Mouse (Mus musculus): ENCODE measurements around the gene Olfr709-ps1. TPM values are rescaled to one million over a fixed set of nuclear protein-coding genes. Genes with fewer than 3 reads are reported as not detected.
"Not testable (repeated sequence)": the region's sequence is repeated elsewhere in the genome, so short reads cannot be mapped to it uniquely, and the experiment has no call there.

Olfr709-ps1 gene
- polyA plus RNA-seq (2014; fragmentation: Nextera tagmentation; extraction: Ambion mirVana) = not detected in 2 replicates

GRCm38 (mm10) chr7:106932119-106932518 is at the start of gene Olfr709-ps1:
Olfr709-ps1 (minus strand) TSS chr7:106932219.
- no peaks in the 10 kb centered on the region for H3K9me3 ChIP-seq (ENCODE audit: low read depth, low read length)
- no peak within 1 kb of the TSS for H3K9ac ChIP-seq
- H3K27ac ChIP-seq (ENCODE audit: low read depth) = no peak within 1 kb of the TSS
- TF ChIP-seq CTCF (IDR thresholded peaks at IDR 0.05; ENCODE audit: low read depth) = no peak
- no peak for DNase-seq
- H3K36me3 ChIP-seq (ENCODE audit: insufficient read depth) = no peaks in the 10 kb centered on the region
- no peak within 1 kb of the TSS for H3K4me2 ChIP-seq
- H3K27me3 ChIP-seq (ENCODE audit: insufficient read depth, low read length) = no peaks in the 10 kb centered on the region
- H3K4me3 ChIP-seq (ENCODE audit: low read depth, low read length) = no peak within 1 kb of the TSS
- H3K4me1 ChIP-seq (ENCODE audit: insufficient read depth) = no peaks in the 10 kb centered on the region
- ATAC-seq (ENCODE audit: insufficient read depth) = no peak

- no peak for TF ChIP-seq CTCF (IDR thresholded peaks at IDR 0.05; ENCODE audit: low read depth)
- H3K4me2 ChIP-seq = no peak within 1 kb of the TSS
- H3K36me3 ChIP-seq (ENCODE audit: insufficient read depth) = no peaks in the 10 kb centered on the region
- no peaks in the 10 kb centered on the region for H3K9me3 ChIP-seq (ENCODE audit: low read depth, low read length)
- H3K27me3 ChIP-seq (ENCODE audit: insufficient read depth, low read length) = no peaks in the 10 kb centered on the region
- no peak within 1 kb of the TSS for H3K9ac ChIP-seq
- no peaks in the 10 kb centered on the region for H3K4me1 ChIP-seq (ENCODE audit: insufficient read depth)
- no peak within 1 kb of the TSS for H3K4me3 ChIP-seq (ENCODE audit: low read depth, low read length)
- WGBS = 59% methylated on average over 1 of the region's 1 CpGs
- H3K27ac ChIP-seq (ENCODE audit: low read depth) = no peak within 1 kb of the TSS
- DNase-seq = no peak
- no peak for ATAC-seq (ENCODE audit: insufficient read depth)
Observed at GRCm38 (mm10) chr7:106975353-106975752, 43.3 kb upstream of the Olfr709-ps1 start, which contains the start of gene Olfr711. Olfr711 (minus strand) TSS chr7:106975453.

GRCm38 (mm10) chr7:106967503-106967902 is 35.5 kb upstream of the Olfr709-ps1 start:
- not testable (repeated sequence) for H3K36me3 ChIP-seq (ENCODE audit: insufficient read depth); ATAC-seq (ENCODE audit: insufficient read depth); H3K4me3 ChIP-seq (ENCODE audit: low read depth, low read length); H3K9me3 ChIP-seq (ENCODE audit: low read depth, low read length); H3K27me3 ChIP-seq (ENCODE audit: insufficient read depth, low read length); DNase-seq; H3K9ac ChIP-seq; H3K27ac ChIP-seq (ENCODE audit: low read depth); H3K4me1 ChIP-seq (ENCODE audit: insufficient read depth); H3K4me2 ChIP-seq

- no peak for ATAC-seq (ENCODE audit: insufficient read depth)
- WGBS = 82% methylated on average over 1 of the region's 1 CpGs
- H3K9ac ChIP-seq = no peak within 1 kb of the TSS
- no peak within 1 kb of the TSS for H3K27ac ChIP-seq (ENCODE audit: low read depth)
- H3K4me3 ChIP-seq (ENCODE audit: low read depth, low read length) = no peak within 1 kb of the TSS
- TF ChIP-seq CTCF (IDR thresholded peaks at IDR 0.05; ENCODE audit: low read depth) = no peak
- no peaks in the 10 kb centered on the region for H3K4me1 ChIP-seq (ENCODE audit: insufficient read depth)
- DNase-seq = no peak
- no peak within 1 kb of the TSS for H3K4me2 ChIP-seq
- no peaks in the 10 kb centered on the region for H3K36me3 ChIP-seq (ENCODE audit: insufficient read depth)
- H3K27me3 ChIP-seq (ENCODE audit: insufficient read depth, low read length) = no peaks in the 10 kb centered on the region
- no peaks in the 10 kb centered on the region for H3K9me3 ChIP-seq (ENCODE audit: low read depth, low read length)
Observed at GRCm38 (mm10) chr7:106963837-106964236, 31.8 kb upstream of the Olfr709-ps1 start, which contains the start of gene Olfr6. Olfr6 (minus strand) TSS chr7:106963937.

GRCm38 (mm10) chr7:106948212-106948611 is 16.2 kb upstream of the Olfr709-ps1 start, which contains the start of gene Olfr710:
Olfr710 (minus strand) TSS chr7:106948312.
- no peak within 1 kb of the TSS for H3K4me2 ChIP-seq
- ATAC-seq (ENCODE audit: insufficient read depth) (no peak), DNase-seq (no peak)
- H3K36me3 ChIP-seq (ENCODE audit: insufficient read depth) = no peaks in the 10 kb centered on the region
- no peak within 1 kb of the TSS for H3K27ac ChIP-seq (ENCODE audit: low read depth)
- no peaks in the 10 kb centered on the region for H3K9me3 ChIP-seq (ENCODE audit: low read depth, low read length)
- no peak for TF ChIP-seq CTCF (IDR thresholded peaks at IDR 0.05; ENCODE audit: low read depth)
- no peaks in the 10 kb centered on the region for H3K4me1 ChIP-seq (ENCODE audit: insufficient read depth)
- no peaks in the 10 kb centered on the region for H3K27me3 ChIP-seq (ENCODE audit: insufficient read depth, low read length)
- no peak within 1 kb of the TSS for H3K4me3 ChIP-seq (ENCODE audit: low read depth, low read length)
- 72% methylated on average over 3 of the region's 3 CpGs for WGBS
- no peak within 1 kb of the TSS for H3K9ac ChIP-seq

- not testable (repeated sequence) for H3K4me3 ChIP-seq (ENCODE audit: low read depth, low read length); DNase-seq; H3K27me3 ChIP-seq (ENCODE audit: insufficient read depth, low read length); ATAC-seq (ENCODE audit: insufficient read depth); H3K9ac ChIP-seq; H3K9me3 ChIP-seq (ENCODE audit: low read depth, low read length); H3K4me2 ChIP-seq; H3K36me3 ChIP-seq (ENCODE audit: insufficient read depth); H3K4me1 ChIP-seq (ENCODE audit: insufficient read depth); H3K27ac ChIP-seq (ENCODE audit: low read depth)
- WGBS = 84% methylated on average over 7 of the region's 7 CpGs
Observed at GRCm38 (mm10) chr7:106920961-106921360, 11.1 kb downstream of the Olfr709-ps1 start.

GRCm38 (mm10) chr7:106907676-106908075 is 24.3 kb downstream of the Olfr709-ps1 start, which contains the start of gene Olfr1532-ps1:
Olfr1532-ps1 (plus strand) TSS chr7:106908001.
- H3K4me2 ChIP-seq = no peak within 1 kb of the TSS
- TF ChIP-seq CTCF (IDR thresholded peaks at IDR 0.05; ENCODE audit: low read depth) = no peak
- DNase-seq (no peak), ATAC-seq (ENCODE audit: insufficient read depth) (no peak)
- no peaks in the 10 kb centered on the region for H3K36me3 ChIP-seq (ENCODE audit: insufficient read depth)
- no peaks in the 10 kb centered on the region for H3K27me3 ChIP-seq (ENCODE audit: insufficient read depth, low read length)
- H3K27ac ChIP-seq (ENCODE audit: low read depth) = no peak within 1 kb of the TSS
- WGBS = 48% methylated on average over 2 of the region's 2 CpGs
- H3K9me3 ChIP-seq (ENCODE audit: low read depth, low read length) = no peaks in the 10 kb centered on the region
- H3K4me1 ChIP-seq (ENCODE audit: insufficient read depth) = no peaks in the 10 kb centered on the region
- no peak within 1 kb of the TSS for H3K9ac ChIP-seq
- H3K4me3 ChIP-seq (ENCODE audit: low read depth, low read length) = no peak within 1 kb of the TSS

GRCm38 (mm10) chr7:106901141-106901540 is 30.9 kb downstream of the Olfr709-ps1 start, which contains the start of gene Olfr707:
Olfr707 (minus strand) TSS chr7:106901241.
- DNase-seq; H3K4me3 ChIP-seq (ENCODE audit: low read depth, low read length); H3K4me1 ChIP-seq (ENCODE audit: insufficient read depth); H3K4me2 ChIP-seq; ATAC-seq (ENCODE audit: insufficient read depth); H3K9ac ChIP-seq; H3K27ac ChIP-seq (ENCODE audit: low read depth); H3K27me3 ChIP-seq (ENCODE audit: insufficient read depth, low read length); H3K36me3 ChIP-seq (ENCODE audit: insufficient read depth); H3K9me3 ChIP-seq (ENCODE audit: low read depth, low read length): not testable (repeated sequence)
- WGBS = 77% methylated on average over 3 of the region's 3 CpGs

Measured in lung, embryonic 14.5 days (tissue).